Mouse (Mus musculus) kidney, postnatal 10 days (tissue): ENCODE results near the gene Lin54.

ENCODE experiments used
- DNase-seq: peaks from one replicate; pipeline ENCODE4 v3.0.0; 2021; ENCODE audit warnings: mixed read lengths

The Lin54 gene

DNA sequence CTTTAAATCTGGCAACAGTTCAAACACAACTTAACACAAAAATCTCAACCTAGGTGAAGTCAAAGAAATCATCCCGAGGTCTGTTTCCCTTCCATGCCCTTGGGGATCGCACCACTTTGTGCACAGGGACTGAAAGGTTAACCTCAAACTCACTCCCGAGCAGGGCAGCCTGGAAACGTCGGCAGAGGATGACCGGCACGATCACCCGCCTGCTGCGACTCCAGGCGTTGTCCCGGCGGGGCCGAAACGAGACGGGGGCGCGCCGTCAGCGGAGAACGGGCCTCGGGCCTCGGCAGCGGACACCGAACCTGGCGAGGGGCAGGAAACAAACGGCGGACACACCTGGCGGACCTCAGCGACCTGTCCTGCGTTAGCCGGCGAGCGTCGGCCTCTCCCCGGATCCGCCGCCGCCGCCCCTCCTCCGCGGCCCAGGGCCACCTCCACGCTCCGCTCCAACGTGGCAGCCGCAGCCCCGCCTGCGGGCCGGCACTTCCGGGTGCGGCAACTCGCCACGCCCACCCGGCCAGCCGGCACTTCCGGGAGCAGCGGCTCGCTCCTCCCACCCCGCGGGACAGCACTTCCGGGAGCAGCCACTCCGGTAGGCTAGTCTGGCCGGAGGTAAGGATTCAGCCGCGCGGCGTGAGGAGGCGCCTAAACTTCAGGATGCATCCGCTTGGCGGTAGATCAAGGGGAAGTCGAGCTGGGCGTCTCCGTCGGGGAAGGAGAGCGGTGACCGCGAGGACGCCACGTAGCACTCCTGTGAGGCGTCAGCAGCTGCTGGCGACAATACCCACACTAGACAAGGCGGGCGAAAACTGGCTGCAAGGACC, 84.5 kb downstream of the Lin54 start, which contains the start of gene Sec31a:
Gene Sec31a (minus strand): TSS at position 474 of the 830 bp plus-strand sequence.
- peak; percentile 99 for DNase-seq

DNA sequence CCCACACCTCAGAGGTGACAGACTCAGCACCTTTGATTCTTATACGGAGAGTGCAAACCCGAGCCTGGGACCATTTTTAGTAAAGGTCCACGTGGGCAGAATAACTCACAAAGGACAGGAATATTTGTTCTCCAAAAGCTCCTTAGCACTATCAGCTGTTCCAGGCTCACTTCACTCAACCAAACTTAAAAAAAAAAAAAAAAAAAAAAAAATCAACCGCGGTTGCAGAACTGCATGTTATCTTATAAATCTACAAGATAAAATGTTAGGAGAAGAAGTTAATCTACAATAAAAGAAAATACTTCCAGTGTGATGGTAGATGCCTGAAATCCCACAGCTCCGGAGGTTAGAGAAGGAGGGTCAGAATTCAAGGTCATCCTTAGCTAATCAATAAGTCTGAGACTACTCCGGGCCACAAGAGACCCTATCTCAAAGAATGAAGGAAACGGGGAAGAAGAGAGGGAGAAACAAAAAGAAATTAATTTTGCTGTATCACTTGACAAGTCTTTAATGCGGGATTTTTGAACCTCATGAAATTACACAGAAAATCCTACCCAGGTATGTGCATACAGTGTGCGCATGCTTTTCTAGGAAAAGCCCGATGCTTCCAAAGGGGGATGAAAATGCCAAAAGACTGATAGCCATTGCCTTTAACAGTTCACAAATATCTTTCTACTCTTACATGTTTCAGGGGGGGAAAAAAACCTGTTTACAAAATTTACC, 85.8 kb downstream of the Lin54 start:
- DNase-seq: no peak

DNA sequence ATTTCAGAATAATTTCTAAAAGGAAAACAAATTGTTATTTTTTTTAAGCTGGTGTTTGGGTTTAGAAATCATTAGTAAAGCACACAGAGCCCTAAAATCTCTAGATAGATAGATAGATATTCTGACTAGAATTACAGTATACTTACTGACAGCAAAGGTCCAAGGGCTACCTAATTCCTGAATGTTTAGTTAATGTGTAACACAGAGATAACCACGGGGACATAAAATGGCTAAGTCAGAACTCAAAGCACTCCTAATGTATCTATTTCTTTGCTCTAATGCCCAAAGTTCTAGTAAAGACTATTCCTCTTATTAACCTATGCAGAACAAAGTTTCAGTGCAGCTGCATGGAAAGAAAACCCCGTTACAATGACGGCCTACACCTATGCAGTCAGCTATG, 87.6 kb downstream of the Lin54 start:
- no peak for DNase-seq

DNA sequence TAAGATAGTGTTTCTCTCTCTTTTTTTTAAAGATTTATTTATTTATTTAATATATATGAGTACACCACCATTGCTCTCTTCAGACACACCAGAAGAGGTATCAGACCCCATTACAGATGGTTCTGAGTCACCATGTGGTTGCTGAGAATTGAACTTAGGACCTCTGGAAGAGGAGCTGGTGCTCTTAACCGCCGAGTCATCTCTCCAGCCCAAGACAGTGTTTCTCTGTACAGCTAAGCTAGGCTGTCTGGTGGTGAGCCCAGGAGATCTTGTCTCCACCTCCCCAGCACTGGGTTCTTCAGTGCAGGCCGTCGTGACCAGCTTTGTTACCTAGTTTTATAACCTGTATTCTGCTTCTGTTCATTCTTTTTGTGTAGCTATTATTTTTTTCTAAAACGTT, 90.2 kb downstream of the Lin54 start:
- no peak for DNase-seq

DNA sequence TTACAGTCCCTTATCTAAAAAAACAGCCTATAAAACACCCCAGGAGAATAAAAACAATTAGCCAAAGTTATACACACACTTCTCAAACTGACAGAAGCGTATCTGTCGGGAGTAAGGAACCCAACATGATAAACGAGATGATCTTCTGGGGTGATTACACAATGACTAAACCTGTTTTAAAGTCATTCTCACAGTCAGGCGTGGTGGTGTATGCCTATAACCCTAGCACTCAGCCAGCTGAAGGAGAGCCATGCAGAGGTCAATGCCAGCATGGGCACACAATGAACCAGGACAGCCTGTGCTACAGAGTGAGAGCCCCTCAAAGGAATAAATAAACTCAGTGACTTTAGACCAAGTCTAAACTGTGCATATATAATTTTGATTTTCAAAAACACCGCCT, 92.0 kb downstream of the Lin54 start:
- DNase-seq: no peak

DNA sequence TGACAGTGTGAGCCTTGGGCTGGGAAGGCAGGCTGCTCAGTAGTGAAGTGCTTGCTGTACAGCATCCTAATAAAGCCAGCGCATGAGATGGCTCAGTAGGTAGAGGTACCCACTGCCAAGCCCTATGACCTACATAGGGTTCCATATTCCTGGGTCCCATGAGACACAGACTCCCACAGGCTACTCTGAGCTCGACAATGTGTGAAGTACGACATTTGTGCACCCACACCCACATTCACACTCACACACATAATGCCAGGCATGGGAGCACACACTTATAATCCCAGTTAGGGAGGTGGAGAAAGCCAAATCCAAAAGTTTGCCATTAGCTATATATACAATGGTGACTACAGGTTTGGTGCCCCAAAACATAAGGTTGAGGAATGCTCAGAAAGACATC, 103.7 kb downstream of the Lin54 start:
- DNase-seq: no peak

DNA sequence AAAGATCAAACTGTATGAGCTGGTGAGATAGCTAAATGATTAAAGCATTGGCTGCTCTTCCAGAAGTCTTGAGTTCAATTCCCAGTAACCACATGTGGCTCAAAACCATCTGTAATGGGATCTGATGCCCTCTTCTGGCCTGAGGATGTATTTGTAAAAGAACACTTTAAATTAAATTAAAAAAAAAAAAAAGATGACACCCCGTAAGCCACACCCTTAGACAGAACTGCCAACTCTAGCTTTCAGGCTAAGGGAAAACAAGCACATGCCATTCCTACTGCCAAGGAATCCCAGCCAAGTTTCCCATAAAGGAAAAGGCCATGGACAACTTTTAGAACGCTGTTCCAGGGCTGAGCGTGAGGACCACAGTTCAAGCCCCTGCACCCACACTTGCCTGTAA, 106.8 kb downstream of the Lin54 start:
- DNase-seq: no peak

DNA sequence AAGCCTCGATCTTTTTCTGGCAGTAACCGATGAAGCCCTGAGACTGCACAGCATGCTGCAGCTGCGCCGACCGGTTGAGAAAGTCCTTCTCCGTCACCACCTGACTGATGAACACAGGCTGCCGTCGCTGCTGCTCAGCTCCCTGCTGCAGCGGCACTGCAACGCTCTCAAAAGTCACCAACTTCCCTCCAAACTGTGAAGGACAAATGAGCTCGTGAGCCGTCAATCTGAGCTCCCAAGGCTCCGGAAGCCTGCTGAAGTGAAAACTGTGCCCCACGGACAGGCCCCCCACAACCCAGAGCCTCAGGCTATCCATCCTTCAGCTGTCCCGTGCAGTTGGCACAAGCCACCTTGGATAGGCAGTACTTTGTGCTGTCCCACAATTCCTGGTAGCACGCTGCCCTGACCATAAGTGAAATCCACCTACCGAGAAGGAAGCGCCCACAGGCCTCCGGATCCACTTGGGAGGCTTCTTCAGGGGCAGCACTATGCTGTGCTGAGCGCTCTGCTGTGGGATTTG, 107.9 kb downstream of the Lin54 start:
- no peak for DNase-seq
